Mouse (Mus musculus) stomach, postnatal 0 days (tissue): ENCODE measurements at regions not wholly inside any gene's neighbourhood (a gene's known extent, or its start where the extent isn't known, plus 50 kb on each side); places are given as distances from the start of the nearest gene placed in this dataset.

ENCODE experiments used
- CTCF ChIP-seq: IDR thresholded peaks from 2 replicates; pipeline ENCODE4 v1.5.1; 2016; ENCODE audit warnings: antibody characterized with exemption, low read depth, mild to moderate bottlenecking, moderate library complexity
- EP300 ChIP-seq: optimal IDR thresholded peaks from 2 replicates; pipeline ENCODE3; 2016; ENCODE audit warnings: antibody characterized with exemption

- no peak for TF ChIP-seq CTCF
- no peak for TF ChIP-seq EP300
These were observed 60.7 kb upstream of the Bod1 start for GRCm38 (mm10) chr11:31732342-31732741.
